Mouse (Mus musculus): ENCODE measurements around the gene Ociad1. TPM values are rescaled to one million over a fixed set of nuclear protein-coding genes. Genes with fewer than 3 reads are reported as not detected.

Gene Ociad1
- polyA plus RNA-seq, 1 experiment from 2014 or later: 115 TPM

GRCm38 (mm10) chr5:73285470-73285978 lies 7.1 kb upstream of the Ociad1 start:
- Histone ChIP-seq H3K4me2 (no peak overlapping the region), H3K9me3 (replicated peaks) (no peaks in the 10 kb centered on the region), H3K27me3 (no peaks in the 10 kb centered on the region), H3K36me3 (replicated peaks) (no peaks in the 10 kb centered on the region), H3K4me3 (replicated peaks) (no peak overlapping the region), H3K4me1 (replicated peaks) (peaks cover 5% of the 10 kb centered on the region; the same call in 1 of the 2 replicates), H3K9ac (no peak overlapping the region), H3K27ac (replicated peaks) (no peak overlapping the region)
- WGBS (ENCODE audit: insufficient replicate concordance): 72% methylated on average over 3 of the region's 3 CpGs
- ATAC-seq (ENCODE audit: insufficient read depth): no peak

GRCm38 (mm10) chr5:73286603-73287002 lies 6.0 kb upstream of the Ociad1 start:
- 28% methylated on average over 5 of the region's 5 CpGs for WGBS (ENCODE audit: insufficient replicate concordance)
- Histone ChIP-seq H3K9me3 (replicated peaks) (no peaks in the 10 kb centered on the region), H3K27me3 (no peaks in the 10 kb centered on the region), H3K4me2 (no peak overlapping the region), H3K4me3 (replicated peaks) (no peak overlapping the region), H3K9ac (no peak overlapping the region), H3K36me3 (replicated peaks) (no peaks in the 10 kb centered on the region), H3K4me1 (replicated peaks) (peaks cover 5% of the 10 kb centered on the region; the same call in 1 of the 2 replicates), H3K27ac (replicated peaks) (no peak overlapping the region)
- no peak for ATAC-seq (ENCODE audit: insufficient read depth)

DNA sequence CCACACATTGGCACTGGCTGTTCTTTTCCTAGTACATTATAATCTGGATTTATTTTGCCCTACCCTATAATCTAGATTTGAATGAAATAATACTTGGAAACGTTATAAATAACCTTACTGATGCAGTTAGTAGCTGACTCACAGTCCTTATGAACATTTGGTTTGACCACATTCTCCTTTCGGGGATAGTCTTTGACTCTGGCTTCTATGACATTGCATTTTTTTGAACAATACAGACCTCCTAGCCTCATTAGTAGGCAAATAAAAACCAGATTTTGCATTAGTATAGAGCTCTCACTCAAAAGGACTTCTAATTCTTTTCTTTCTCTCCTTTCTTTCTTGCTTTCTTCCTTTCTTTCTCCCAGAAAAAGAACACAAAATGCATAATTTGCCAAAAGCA lies 2.7 kb upstream of the Ociad1 start:
- Histone ChIP-seq H3K36me3 (replicated peaks) (peaks cover 4% of the 10 kb centered on the region), H3K27ac (replicated peaks) (no peak overlapping the region), H3K4me2 (no peak overlapping the region), H3K9ac (no peak overlapping the region), H3K9me3 (replicated peaks) (no peaks in the 10 kb centered on the region), H3K27me3 (no peaks in the 10 kb centered on the region), H3K4me3 (replicated peaks) (no peak overlapping the region), H3K4me1 (replicated peaks) (peaks cover 24% of the 10 kb centered on the region)
- ATAC-seq (ENCODE audit: insufficient read depth): no peak
- 35% methylated on average over 2 of the region's 2 CpGs for WGBS (ENCODE audit: insufficient replicate concordance)

DNA sequence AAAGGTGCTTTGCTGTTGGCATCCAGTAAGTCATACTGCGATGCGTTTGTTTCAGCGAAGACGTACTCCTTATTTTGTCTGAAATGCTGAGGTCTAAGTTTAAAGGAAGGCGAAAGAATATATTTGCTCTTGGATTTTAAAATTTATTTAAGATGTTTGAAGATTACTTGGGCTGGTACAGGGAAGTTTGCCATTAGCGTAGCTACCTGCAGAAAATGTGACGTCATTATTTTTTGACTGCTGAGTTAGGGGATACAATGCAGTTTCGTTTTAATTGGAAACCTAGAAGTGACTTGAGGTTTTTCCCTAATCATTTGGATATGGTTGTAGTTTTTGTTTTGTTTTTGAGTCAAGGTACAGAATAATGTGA lies 859 bp downstream of the Ociad1 start:
- H3K4me3 ChIP-seq (replicated peaks): peak overlapping the region; percentile 96
- H3K9ac ChIP-seq: peak overlapping the region; percentile 91
- H3K36me3 ChIP-seq (replicated peaks): peaks cover 27% of the 10 kb centered on the region
- no peak for ATAC-seq (ENCODE audit: insufficient read depth)
- H3K9me3 ChIP-seq (replicated peaks): no peaks in the 10 kb centered on the region
- no peaks in the 10 kb centered on the region for H3K27me3 ChIP-seq
- H3K4me1 ChIP-seq (replicated peaks): peaks cover 32% of the 10 kb centered on the region
- WGBS (ENCODE audit: insufficient replicate concordance): 3% methylated on average over 8 of the region's 8 CpGs
- H3K4me2 ChIP-seq: peak overlapping the region; percentile 75
- H3K27ac ChIP-seq (replicated peaks): peak overlapping the region; percentile 95

DNA sequence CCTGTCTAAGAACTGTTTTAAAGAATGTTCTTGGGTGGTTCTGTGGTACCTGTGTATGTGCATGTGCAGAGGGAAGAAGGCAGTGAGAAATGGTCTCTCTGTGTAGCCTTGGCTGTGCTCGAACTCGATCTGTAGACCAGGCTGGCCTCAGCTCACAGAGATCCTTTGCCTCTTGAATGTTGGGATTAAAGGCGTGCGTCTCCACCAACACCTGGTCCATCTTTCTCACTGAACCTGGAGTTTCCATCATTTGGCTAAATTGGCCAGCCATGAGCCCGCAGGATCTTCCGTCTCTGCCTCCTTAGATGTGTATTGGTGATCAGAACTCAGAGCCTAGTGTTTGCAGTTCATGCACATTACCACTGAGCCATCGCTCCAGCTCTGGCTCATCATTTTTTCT lies 2.4 kb downstream of the Ociad1 start:
- Histone ChIP-seq H3K4me2 (peak overlapping the region; percentile 75; the same call in 1 of the 2 replicates), H3K36me3 (replicated peaks) (peaks cover 38% of the 10 kb centered on the region), H3K4me1 (replicated peaks) (peaks cover 38% of the 10 kb centered on the region), H3K27ac (replicated peaks) (no peak overlapping the region), H3K27me3 (no peaks in the 10 kb centered on the region), H3K4me3 (replicated peaks) (no peak overlapping the region), H3K9me3 (replicated peaks) (no peaks in the 10 kb centered on the region), H3K9ac (no peak overlapping the region)
- 92% methylated on average over 7 of the region's 7 CpGs for WGBS (ENCODE audit: insufficient replicate concordance)
- ATAC-seq (ENCODE audit: insufficient read depth): no peak

DNA sequence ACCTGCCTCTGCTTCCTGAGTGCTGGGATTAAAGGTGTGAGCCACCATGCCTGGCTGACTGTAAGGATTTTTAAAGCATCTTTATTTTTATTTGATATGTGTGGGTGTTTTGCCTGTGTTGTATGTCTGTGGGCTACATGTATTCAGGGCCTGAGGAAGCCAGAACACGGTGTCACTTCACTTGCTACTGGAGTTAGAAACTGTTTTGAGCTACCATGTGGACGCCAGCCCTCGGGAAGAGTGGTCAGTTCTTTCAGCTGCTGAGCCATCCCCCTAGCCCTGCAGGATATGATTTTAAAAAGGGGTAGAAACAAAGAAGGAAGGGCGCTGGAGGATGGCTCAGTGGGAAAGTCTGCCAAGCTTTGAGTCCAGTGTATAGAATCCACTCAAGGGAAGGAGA lies 3.3 kb downstream of the Ociad1 start:
- H3K9ac ChIP-seq: no peak overlapping the region
- no peak overlapping the region for H3K27ac ChIP-seq (replicated peaks)
- no peak for ATAC-seq (ENCODE audit: insufficient read depth)
- H3K9me3 ChIP-seq (replicated peaks): no peaks in the 10 kb centered on the region
- no peak overlapping the region for H3K4me3 ChIP-seq (replicated peaks)
- WGBS (ENCODE audit: insufficient replicate concordance): 84% methylated on average over 4 of the region's 4 CpGs
- no peaks in the 10 kb centered on the region for H3K27me3 ChIP-seq
- peaks cover 47% of the 10 kb centered on the region for H3K36me3 ChIP-seq (replicated peaks)
- H3K4me2 ChIP-seq: no peak overlapping the region
- H3K4me1 ChIP-seq (replicated peaks): peaks cover 43% of the 10 kb centered on the region

DNA sequence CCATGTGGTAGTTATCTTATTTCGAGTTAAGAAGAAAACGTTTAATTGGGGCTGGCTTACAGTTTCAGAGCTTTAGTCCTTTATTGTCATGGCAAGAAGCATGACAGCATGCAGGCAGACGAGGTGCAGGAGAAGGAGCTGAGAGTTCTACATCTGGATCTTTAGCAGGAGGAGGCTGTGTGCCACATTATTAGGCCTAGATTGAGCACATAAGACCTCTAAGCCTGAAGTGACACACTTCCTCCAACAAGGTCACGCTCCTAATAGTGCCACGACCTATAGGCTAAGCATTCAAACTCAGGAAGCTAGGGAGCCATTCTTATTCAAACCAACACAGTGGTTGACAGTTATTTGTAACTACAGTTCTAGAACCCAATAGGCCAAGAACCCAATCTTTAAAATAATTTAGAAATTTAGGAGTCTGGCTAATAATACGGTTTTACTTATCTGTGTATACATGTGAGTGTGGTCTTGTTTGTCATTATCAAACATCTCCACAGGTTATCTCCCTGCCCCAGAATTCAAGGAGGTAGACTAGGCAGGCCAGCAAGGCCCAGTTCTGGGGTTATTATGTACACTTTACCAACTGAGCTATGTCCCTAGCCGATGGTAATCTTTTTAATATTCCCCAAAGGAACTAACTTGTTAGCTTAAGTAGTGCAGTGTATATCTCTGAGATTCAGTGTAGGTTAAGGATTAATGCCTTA lies 9.2 kb downstream of the Ociad1 start:
- ATAC-seq (ENCODE audit: insufficient read depth): peak; percentile 85
- Histone ChIP-seq H3K27ac (replicated peaks) (peak overlapping the region; percentile 16), H3K4me2 (peak overlapping the region; percentile 25; the same call in 1 of the 2 replicates), H3K4me3 (replicated peaks) (no peak overlapping the region), H3K9ac (no peak overlapping the region), H3K36me3 (replicated peaks) (peaks cover 74% of the 10 kb centered on the region), H3K9me3 (replicated peaks) (no peaks in the 10 kb centered on the region), H3K4me1 (replicated peaks) (peaks cover 29% of the 10 kb centered on the region), H3K27me3 (no peaks in the 10 kb centered on the region)
- 57% methylated on average over 7 of the region's 7 CpGs for WGBS (ENCODE audit: insufficient replicate concordance)

GRCm38 (mm10) chr5:73304507-73304906 lies 11.9 kb downstream of the Ociad1 start:
- peaks cover 83% of the 10 kb centered on the region for H3K36me3 ChIP-seq (replicated peaks)
- H3K27me3 ChIP-seq: no peaks in the 10 kb centered on the region
- H3K4me1 ChIP-seq (replicated peaks): peaks cover 27% of the 10 kb centered on the region
- no peak overlapping the region for H3K4me2 ChIP-seq
- H3K4me3 ChIP-seq (replicated peaks): no peak overlapping the region
- no peaks in the 10 kb centered on the region for H3K9me3 ChIP-seq (replicated peaks)
- H3K27ac ChIP-seq (replicated peaks): no peak overlapping the region
- H3K9ac ChIP-seq: no peak overlapping the region
- ATAC-seq (ENCODE audit: insufficient read depth): no peak
- 90% methylated on average over 12 of the region's 12 CpGs for WGBS (ENCODE audit: insufficient replicate concordance)

- no peak overlapping the region for H3K27ac ChIP-seq (replicated peaks)
- ATAC-seq (ENCODE audit: insufficient read depth): no peak
- H3K9ac ChIP-seq: no peak overlapping the region
- H3K36me3 ChIP-seq (replicated peaks): peaks cover 81% of the 10 kb centered on the region
- H3K9me3 ChIP-seq (replicated peaks): no peaks in the 10 kb centered on the region
- peaks cover 28% of the 10 kb centered on the region for H3K4me1 ChIP-seq (replicated peaks)
- 89% methylated on average over 6 of the region's 6 CpGs for WGBS (ENCODE audit: insufficient replicate concordance)
- H3K27me3 ChIP-seq: no peaks in the 10 kb centered on the region
- no peak overlapping the region for H3K4me3 ChIP-seq (replicated peaks)
- no peak overlapping the region for H3K4me2 ChIP-seq
Measured at GRCm38 (mm10) chr5:73306486-73306885, 13.9 kb downstream of the Ociad1 start.

DNA sequence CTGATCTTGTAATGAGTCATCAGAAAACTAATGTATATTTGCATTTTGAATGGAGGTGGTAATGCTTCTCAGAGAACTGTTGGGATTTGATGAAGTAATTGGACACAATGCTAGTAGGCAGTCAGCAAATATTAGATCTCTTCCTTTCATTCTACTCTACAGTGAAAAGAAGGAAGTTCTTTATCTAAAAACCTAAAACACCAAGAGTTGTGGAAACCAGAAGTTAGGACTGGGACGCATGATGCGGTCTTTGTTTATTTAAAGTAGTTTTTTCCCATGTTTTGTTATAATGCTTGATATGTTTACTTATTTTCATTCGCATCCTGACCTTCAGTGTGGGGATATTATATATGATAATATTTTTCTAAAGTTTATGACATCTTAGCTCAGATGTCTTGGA lies 14.7 kb downstream of the Ociad1 start:
- no peaks in the 10 kb centered on the region for H3K27me3 ChIP-seq
- WGBS (ENCODE audit: insufficient replicate concordance): 86% methylated on average over 3 of the region's 3 CpGs
- H3K27ac ChIP-seq (replicated peaks): no peak overlapping the region
- H3K9me3 ChIP-seq (replicated peaks): no peaks in the 10 kb centered on the region
- H3K36me3 ChIP-seq (replicated peaks): peaks cover 79% of the 10 kb centered on the region
- no peak for ATAC-seq (ENCODE audit: insufficient read depth)
- no peak overlapping the region for H3K4me3 ChIP-seq (replicated peaks)
- peaks cover 27% of the 10 kb centered on the region for H3K4me1 ChIP-seq (replicated peaks)
- H3K4me2 ChIP-seq: no peak overlapping the region
- no peak overlapping the region for H3K9ac ChIP-seq

DNA sequence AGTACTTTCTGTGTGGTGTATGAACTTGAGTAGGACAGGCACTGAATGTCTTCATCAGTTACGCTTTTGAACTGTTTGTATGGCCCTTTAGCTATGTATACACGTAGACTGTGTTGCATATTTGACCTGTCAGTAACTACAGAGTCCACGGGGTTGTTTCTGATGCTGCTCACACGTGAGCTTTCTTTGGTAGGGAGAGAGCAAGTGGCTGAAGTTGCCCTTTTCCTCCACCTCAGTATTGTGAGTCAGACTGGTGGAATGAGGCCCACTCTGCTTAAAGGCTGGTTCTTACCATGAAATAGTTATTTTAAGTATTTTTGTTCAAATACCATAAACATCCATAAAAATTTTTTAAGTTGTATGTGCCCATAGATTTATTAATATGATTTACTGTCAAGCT lies 16.9 kb downstream of the Ociad1 start:
- H3K4me1 ChIP-seq (replicated peaks): peaks cover 44% of the 10 kb centered on the region
- WGBS (ENCODE audit: insufficient replicate concordance): 88% methylated on average over 4 of the region's 4 CpGs
- peaks cover 84% of the 10 kb centered on the region for H3K36me3 ChIP-seq (replicated peaks)
- H3K9ac ChIP-seq: no peak overlapping the region
- H3K4me3 ChIP-seq (replicated peaks): no peak overlapping the region
- H3K27ac ChIP-seq (replicated peaks): peak overlapping the region; percentile 52; the same call in 1 of the 2 replicates
- no peaks in the 10 kb centered on the region for H3K27me3 ChIP-seq
- H3K9me3 ChIP-seq (replicated peaks): no peaks in the 10 kb centered on the region
- H3K4me2 ChIP-seq: no peak overlapping the region
- no peak for ATAC-seq (ENCODE audit: insufficient read depth)

DNA sequence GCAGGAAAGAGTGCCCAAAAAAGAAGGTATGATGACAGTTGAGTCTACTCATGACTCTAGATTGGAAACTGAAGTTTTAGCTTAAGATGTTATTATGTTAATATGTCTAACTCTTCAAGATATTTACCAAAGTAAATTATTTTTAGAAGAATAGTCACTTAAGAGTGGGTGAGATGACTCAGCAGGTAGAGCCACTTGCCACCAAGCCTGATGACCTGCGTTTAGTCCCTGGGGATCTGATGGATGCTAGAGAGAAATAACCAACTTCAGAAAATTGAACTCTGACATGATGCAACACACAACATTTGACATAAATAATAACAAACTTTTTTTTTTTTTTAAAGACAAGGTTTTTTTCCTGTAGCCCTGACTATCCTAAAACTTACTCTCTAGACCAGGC lies 17.8 kb downstream of the Ociad1 start:
- Histone ChIP-seq H3K36me3 (replicated peaks) (peaks cover 85% of the 10 kb centered on the region), H3K4me1 (replicated peaks) (peaks cover 53% of the 10 kb centered on the region), H3K27ac (replicated peaks) (peak overlapping the region; percentile 89), H3K9me3 (replicated peaks) (no peaks in the 10 kb centered on the region), H3K4me3 (replicated peaks) (no peak overlapping the region), H3K27me3 (no peaks in the 10 kb centered on the region), H3K9ac (no peak overlapping the region), H3K4me2 (no peak overlapping the region)
- ATAC-seq (ENCODE audit: insufficient read depth): no peak
- 67% methylated on average over 1 of the region's 1 CpGs for WGBS (ENCODE audit: insufficient replicate concordance)
